In genomic region chr7:6283451-6284075, GRCm38 (mm10) we compare ENCODE assay signal across 7 mouse cellular contexts. TPM values are rescaled to one million over a fixed set of nuclear protein-coding genes. Genes with fewer than 3 reads are reported as not detected.
DNase-seq lines count a peak whose midpoint lies in the region; ATAC-seq lines count a peak whose summit lies in the region.

No protein-coding gene starts in this region.

- under 1% methylated on average over 23 of the region's 23 CpGs for WGBS in intestine, embryonic 14.5 days

- peak overlapping the region; percentile 87 for H3K27ac ChIP-seq in intestine, embryonic 14.5 days (ENCODE audit: low read depth)

- no peaks in the 10 kb centered on the region for H3K27me3 ChIP-seq in intestine, embryonic 14.5 days (replicated peaks; ENCODE audit: control insufficient read depth, insufficient read depth, low read length)

- H3K4me3 ChIP-seq in intestine, embryonic 14.5 days (ENCODE audit: low read depth, low read length), result peak overlapping the region; percentile 51

- no peaks in the 10 kb centered on the region for H3K9me3 ChIP-seq in intestine, embryonic 14.5 days (ENCODE audit: control insufficient read depth, low read length)

- intact Hi-C loops in gastrocnemius, postnatal 14 days (cut with DNase I; ENCODE audit: low total_unique reads), result no loop called here
- intact Hi-C loops in left cerebral cortex, postnatal 14 days (cut with DNase I), result loop anchor here (5.0 to 10.0 kb wide), 2 partner anchors 41 to 149 kb away; no protein-coding TSS in a partner anchor

- peak overlapping the region; percentile 39 for H3K9ac ChIP-seq in intestine, embryonic 14.5 days (ENCODE audit: low read length)

- peak overlapping the region; percentile 50 for H3K4me2 ChIP-seq in intestine, embryonic 14.5 days (ENCODE audit: low read length)

- DNase-seq in adrenal gland, adult (ENCODE audit: inconsistent age in 2 of 2, low spot score in 1 of 2), result peak; percentile 81 to 95
- peak; percentile 95 for DNase-seq in embryo, embryonic 10 days (ENCODE audit: low spot score)
- DNase-seq in gastrocnemius, postnatal 14 days, result peak; percentile 72
- peak; percentile 95 for DNase-seq in intestine, embryonic 14.5 days (ENCODE audit: low spot score)
- DNase-seq in left cerebral cortex, postnatal 14 days (ENCODE audit: low spot score in 2 of 2), result peak; percentile 83 to 91
- DNase-seq in mesoderm, embryonic 11.5 days (ENCODE audit: low read depth, low spot score), result peak; percentile 90
- peak; percentile 82 to 89 for DNase-seq in right cerebral cortex, postnatal 36 days (ENCODE audit: low spot score in 2 of 2)

- ATAC-seq in intestine, embryonic 14.5 days (replicated peaks; ENCODE audit: low FRiP score, low TSS enrichment, low read depth), result peak; percentile 54

- no peaks in the 10 kb centered on the region for H3K36me3 ChIP-seq in intestine, embryonic 14.5 days (ENCODE audit: control insufficient read depth, insufficient read depth, low read length)

- H3K4me1 ChIP-seq in intestine, embryonic 14.5 days (replicated peaks; ENCODE audit: control insufficient read depth, insufficient read depth, low read length), result peaks cover 9% of the 10 kb centered on the region; the same call in 1 of the 2 replicates

RNA-seq across cellular contexts. Expression of gene Zfp667, which starts 2.8 kb away (rescaled TPM):
- 1 to 10 TPM; 1.9 to 2.4 TPM for total RNA-seq in gastrocnemius, postnatal 14 days (2021)
- polyA plus RNA-seq in intestine, embryonic 14.5 days (2014; fragmentation: Nextera tagmentation; extraction: Ambion mirVana), result 5.7 and 7.9 TPM in 2 replicates
- total RNA-seq in left cerebral cortex, postnatal 14 days (2021), result 10 to 100 TPM; 10.1 to 12.1 TPM

RNA-seq across cellular contexts. Expression of gene Epp13, which starts 31.1 kb away (rescaled TPM):
- not detected for total RNA-seq in gastrocnemius, postnatal 14 days (2021)
- not detected in 2 replicates for polyA plus RNA-seq in intestine, embryonic 14.5 days (2014; fragmentation: Nextera tagmentation; extraction: Ambion mirVana)
- total RNA-seq in left cerebral cortex, postnatal 14 days (2021), result not detected

RNA-seq across cellular contexts. Expression of gene Zfp583, which starts 47.5 kb away (rescaled TPM):
- under 1 TPM; 0.39 to 0.51 TPM for total RNA-seq in gastrocnemius, postnatal 14 days (2021)
- polyA plus RNA-seq in intestine, embryonic 14.5 days (2014; fragmentation: Nextera tagmentation; extraction: Ambion mirVana), result 4.0 and 5.3 TPM in 2 replicates
- total RNA-seq in left cerebral cortex, postnatal 14 days (2021), result 10 to 100 TPM; 11.8 to 13.7 TPM

RNA-seq across cellular contexts. Expression of gene Gm3854, which starts 60.0 kb away (rescaled TPM):
- total RNA-seq in gastrocnemius, postnatal 14 days (2021), result under 1 TPM; 0.06 to 0.11 TPM
- polyA plus RNA-seq in intestine, embryonic 14.5 days (2014; fragmentation: Nextera tagmentation; extraction: Ambion mirVana), result 1.5 and 2.1 TPM in 2 replicates
- 1 to 10 TPM; 7.4 to 7.5 TPM for total RNA-seq in left cerebral cortex, postnatal 14 days (2021)

Comparison
In these comparisons a context has a peak if more than half of its experiments do, and no peak if none do; other contexts are left out.
1. Peak in every context shown above with its lines: DNase-seq, ATAC-seq, H3K4me3 ChIP-seq and H3K27ac ChIP-seq.
2. RNA of gene Zfp583, which starts 47.5 kb away (total RNA-seq): 11.8 to 13.7 TPM in left cerebral cortex, postnatal 14 days; 0.39 to 0.51 TPM in gastrocnemius, postnatal 14 days; every median in the first group is over 4 times any median in the second.